Mouse (Mus musculus): ENCODE measurements around the gene Gpr37. TPM values are rescaled to one million over a fixed set of nuclear protein-coding genes. Genes with fewer than 3 reads are reported as not detected.

Gene Gpr37
- 10 to 100 TPM; 30.4 to 31.8 TPM for total RNA-seq (2021)
- long read RNA-seq, full-length matches to known transcripts, result 51 of 52 reads
- long read RNA-seq, partial matches to known transcripts, result 0 of 52 reads
- long read RNA-seq, other reads (novel, unspliced or antisense), result 1 of 52 reads

GRCm38 (mm10) chr6:25690629-25691028 lies at the start of gene Gpr37:
TSS of gene Gpr37 (minus strand) at chr6:25690729.
- DNase-seq (ENCODE audit: low spot score in 2 of 2), result no peak

- DNase-seq (ENCODE audit: low spot score in 2 of 2), result no peak
Observed at GRCm38 (mm10) chr6:25736533-25736932, 46.0 kb upstream of the Gpr37 start.

DNA sequence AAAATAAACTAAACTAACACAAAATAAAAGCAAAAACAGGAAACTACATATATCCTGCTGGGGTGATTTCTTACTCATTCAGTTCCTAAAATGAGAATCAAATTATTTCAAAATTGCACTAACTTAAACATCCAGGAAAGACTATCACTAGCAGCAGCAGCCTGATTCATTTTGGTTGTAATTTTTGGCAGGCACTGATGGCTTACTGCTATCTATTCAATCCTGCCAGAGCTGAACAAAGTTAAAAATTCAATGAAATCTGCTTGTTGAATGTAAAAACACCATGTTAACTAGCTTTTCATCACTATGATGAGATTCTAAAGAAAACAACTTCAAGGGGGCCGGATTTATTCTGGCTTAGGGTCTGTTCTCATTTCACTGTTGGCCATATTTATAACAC lies 36.0 kb upstream of the Gpr37 start:
- no peak for DNase-seq (ENCODE audit: low spot score in 2 of 2)

DNA sequence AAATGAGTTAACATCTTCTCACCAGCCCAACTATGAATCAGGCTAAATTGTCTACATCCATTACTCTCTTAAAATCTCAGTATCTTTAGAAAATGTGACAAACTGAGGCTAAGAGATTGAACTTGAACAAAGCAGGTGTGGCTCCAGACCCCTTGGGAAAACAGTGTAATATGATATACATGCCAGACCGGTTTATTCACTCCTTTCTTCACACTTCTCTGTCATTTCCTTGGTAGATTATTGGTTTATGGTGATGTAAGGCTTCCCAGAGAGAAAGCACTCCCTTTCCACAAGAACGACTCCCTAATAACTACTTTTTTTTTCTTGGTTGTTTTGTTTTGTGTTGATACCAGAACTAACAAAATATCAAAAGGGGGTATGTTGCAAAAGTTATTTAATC lies 20.1 kb upstream of the Gpr37 start:
- no peak for DNase-seq (ENCODE audit: low spot score in 2 of 2)

- DNase-seq (ENCODE audit: low spot score in 2 of 2), result peak; percentile 75 to 76
Observed at GRCm38 (mm10) chr6:25709250-25709895, 18.8 kb upstream of the Gpr37 start.

- no peak for DNase-seq (ENCODE audit: low spot score in 2 of 2)
Observed at GRCm38 (mm10) chr6:25699956-25700355, 9.4 kb upstream of the Gpr37 start.

- DNase-seq (ENCODE audit: low spot score in 2 of 2), result peak in 1 of 2 experiments; percentile 40
Observed at GRCm38 (mm10) chr6:25690284-25690605, 284 bp downstream of the Gpr37 start.

DNA sequence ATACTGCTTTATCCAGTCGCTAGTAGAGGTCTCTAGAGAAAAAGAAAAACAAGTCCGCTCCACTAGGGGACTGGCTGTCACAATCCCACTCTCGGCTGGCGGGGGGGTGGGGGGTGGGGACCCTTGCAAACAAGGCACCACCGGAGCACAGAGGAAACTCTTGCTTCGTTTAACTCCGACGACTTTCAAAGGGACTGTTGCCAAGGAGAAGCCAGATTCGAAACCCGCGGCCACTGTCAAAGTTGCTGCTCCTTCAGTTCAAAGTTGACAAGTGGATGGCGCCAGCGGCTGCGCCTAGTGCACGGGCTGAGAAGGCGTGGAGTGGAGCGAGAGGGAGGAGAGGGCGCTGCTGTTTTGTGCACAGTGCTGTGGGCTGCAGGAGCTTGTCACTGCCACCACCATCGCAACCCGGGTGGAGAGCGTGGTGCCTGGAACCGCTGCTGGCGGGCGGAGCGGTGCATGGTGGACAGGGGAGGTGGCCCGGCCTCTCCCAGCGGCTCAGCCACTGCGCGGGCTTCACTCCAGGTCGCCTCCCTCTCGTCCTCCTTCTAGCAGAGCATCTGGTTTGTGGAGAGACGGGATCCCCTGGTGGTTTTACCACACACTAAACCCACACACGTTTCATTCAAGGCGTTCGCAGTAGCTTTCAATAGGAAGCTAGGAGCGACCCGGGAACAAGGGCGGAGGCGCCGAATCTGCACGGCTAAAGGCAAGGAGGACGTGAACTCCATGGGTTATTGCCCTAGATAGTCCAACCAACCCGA lies 827 bp downstream of the Gpr37 start:
- DNase-seq (ENCODE audit: low spot score in 2 of 2), result peak; percentile 52 to 61

DNA sequence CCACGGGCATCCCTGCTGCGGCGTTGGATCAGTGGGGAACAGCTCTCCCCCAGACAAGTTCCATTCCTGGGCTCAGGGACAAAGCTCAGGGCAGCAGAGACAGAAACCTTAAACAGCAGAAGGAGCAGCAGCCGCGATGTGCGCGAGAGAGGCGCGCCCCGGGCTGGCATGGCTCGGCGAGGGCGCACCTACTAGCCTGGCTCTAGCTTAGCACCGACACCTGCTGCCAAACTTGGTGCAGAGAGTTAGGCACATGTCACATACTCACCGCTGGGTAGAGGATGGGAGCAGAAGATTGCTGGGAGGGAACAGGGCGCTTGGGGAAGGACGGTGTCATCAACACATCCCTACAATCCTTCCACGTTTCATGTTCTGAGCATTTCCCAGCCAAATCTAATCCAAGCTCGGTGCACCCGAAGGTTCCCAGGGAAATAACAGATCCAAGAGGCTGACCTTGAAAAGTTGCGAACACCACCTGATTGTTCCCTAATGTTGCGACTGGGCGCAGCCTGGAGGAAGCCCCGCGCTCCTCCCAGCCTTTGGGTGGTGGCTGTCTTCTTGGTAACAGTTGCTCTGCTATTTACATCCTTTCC lies 1.5 kb downstream of the Gpr37 start:
- DNase-seq (ENCODE audit: low spot score in 2 of 2), result peak in 1 of 2 experiments; percentile 44

DNA sequence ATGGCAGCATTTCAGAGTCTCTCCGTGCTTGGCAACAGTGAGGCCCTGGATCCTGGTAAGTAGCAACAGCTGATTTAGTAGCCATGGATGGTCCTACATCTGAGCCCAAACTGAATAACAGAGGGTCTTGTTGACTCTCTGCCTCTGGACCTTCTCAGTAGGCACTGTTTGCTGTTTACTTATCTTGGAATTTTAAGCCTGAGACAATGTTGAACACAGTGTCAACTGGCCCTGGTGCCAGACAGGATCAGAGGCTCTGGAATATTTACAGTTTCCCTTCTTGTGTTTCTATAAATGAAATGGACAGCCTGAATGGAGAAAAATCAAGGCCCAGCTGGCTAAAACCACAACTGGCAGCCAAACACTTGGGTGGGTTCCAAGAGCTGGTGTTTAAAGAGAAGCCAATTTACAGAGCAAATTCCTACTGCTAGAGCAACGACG lies 3.7 kb downstream of the Gpr37 start:
- DNase-seq (ENCODE audit: low spot score in 2 of 2), result peak; percentile 49 to 72

DNA sequence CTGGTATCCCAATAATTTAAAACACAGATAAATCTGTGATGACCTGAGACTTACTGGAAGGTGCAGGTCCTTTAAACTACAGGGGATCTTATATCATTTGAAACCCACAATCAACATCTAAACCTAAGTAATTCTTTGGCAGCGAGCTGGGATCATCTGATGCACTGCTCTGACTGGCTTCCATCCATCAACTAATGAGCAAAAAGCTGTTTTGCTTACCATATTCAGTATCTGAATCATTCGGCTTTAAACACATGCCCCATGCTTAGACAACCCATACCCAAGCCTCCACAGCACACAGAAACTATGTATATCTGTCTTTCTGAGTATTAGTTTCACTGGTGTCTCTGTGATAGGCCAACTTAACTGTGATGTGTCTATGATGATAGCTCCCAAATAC lies 6.1 kb downstream of the Gpr37 start:
- DNase-seq (ENCODE audit: low spot score in 2 of 2), result no peak

DNA sequence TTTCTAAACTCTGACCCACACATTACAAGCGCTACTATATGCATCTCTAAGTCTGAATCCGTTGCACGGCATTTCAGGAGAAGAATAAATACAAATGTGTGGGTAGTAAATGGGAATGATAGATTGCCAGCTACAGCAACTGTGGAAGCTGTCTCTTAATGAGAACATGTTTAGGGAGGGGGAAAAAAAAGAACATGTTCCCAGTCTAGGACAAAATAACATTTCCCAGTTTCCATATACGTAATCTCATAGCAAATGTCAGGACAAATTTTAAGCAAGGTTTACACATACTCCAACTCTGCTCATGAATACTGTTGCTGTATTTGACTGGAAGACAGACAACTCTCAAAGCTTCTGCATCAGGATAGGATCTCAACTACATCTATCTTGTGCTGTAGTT lies 15.4 kb downstream of the Gpr37 start:
- no peak for DNase-seq (ENCODE audit: low spot score in 2 of 2)

- DNase-seq (ENCODE audit: low spot score in 2 of 2), result no peak
Observed at GRCm38 (mm10) chr6:25673801-25674200, 16.7 kb downstream of the Gpr37 start.

DNA sequence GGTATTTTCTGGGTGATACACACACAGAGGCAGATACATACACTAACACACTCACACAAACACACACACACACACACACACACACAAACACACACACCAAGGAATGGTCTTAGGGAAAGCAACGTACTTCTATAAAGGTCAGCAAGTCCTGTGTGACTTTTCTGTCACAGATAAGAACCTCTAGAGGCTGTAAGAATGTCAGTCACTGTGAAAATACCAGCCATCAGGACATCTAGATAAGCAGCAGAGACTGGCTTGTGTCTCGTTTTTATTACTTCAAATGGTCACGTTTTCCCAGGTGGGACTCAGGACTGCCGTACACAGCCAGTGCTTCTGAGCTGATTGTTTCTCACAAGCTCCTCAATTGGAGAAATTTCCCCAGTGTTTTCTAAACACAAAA lies 20.4 kb downstream of the Gpr37 start:
- no peak for DNase-seq (ENCODE audit: low spot score in 2 of 2)

GRCm38 (mm10) chr6:25663942-25664341 lies 26.6 kb downstream of the Gpr37 start:
- no peak for DNase-seq (ENCODE audit: low spot score in 2 of 2)

DNA sequence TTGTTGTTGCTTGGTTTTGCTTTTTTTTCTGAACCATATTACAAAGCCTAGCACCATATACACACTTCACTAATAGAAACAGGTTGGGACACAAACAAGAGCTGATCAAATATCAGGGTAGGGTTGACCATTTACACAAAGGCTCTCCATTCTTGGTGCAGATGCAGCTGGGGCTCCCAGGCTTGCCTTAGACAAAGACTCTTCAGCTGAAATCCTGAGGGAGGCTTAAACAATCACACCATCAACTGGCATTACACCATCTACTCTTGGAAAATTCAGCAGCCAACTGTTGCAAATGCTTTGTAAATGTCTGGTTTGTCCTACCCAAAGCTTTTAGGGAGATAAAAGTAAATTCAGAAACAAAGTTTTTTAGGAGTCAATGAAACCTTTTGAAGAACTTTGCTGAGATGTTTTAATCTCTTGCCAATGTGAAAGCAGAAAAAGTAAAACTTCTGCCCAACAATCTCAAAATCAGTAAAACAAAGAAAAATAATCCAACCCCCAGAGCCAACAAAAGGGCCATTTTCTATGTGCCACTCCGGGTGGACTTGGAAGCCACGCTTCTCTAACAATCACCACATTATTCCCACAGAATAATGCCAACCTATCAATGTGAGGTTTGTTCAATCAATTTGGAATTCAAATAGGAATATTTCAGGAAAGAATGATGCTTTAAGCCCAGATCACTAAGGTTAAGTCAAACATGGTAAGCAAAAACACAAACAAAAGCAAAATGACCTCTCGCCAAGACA lies 30.4 kb downstream of the Gpr37 start:
- DNase-seq (ENCODE audit: low spot score in 2 of 2), result no peak

Other genes with a start within 250 kb of the Gpr37 start
- gene Pot1a, start 118.5 kb upstream of the Gpr37 start, total RNA-seq (2021), result 10 to 100 TPM; 12.0 to 14.3 TPM

All from layer of hippocampus, postnatal 10 days (tissue).